Mouse (Mus musculus) ES-Bruce4 (cell line): ENCODE measurements around the gene Utp14b. TPM values are rescaled to one million over a fixed set of nuclear protein-coding genes. Genes with fewer than 3 reads are reported as not detected.

Experiments used
- H3K27ac ChIP-seq: 2 replicates; pipeline ENCODE4 v1.5.1; 2012; ENCODE audit warnings: low read length, inconsistent platforms; ENCODE audit not compliant: insufficient read depth
- H3K27me3 ChIP-seq: 2 replicates; pipeline ENCODE4 v1.6.1; 2012; ENCODE audit warnings: mild to moderate bottlenecking, low read length, inconsistent platforms; ENCODE audit not compliant: control insufficient read depth, poor library complexity, insufficient read depth, severe bottlenecking
- H3K36me3 ChIP-seq: 2 replicates; pipeline ENCODE4 v1.6.1; 2012; ENCODE audit warnings: inconsistent platforms, mild to moderate bottlenecking, low read length, moderate library complexity; ENCODE audit not compliant: control insufficient read depth, poor library complexity, insufficient read depth, severe bottlenecking
- H3K4me1 ChIP-seq: one replicate; pipeline ENCODE4 v1.8.1; 2011; ENCODE audit warnings: low read length; ENCODE audit not compliant: control insufficient read depth, insufficient read depth
- H3K4me3 ChIP-seq: 2 replicates; pipeline ENCODE4 v1.5.1; 2011; ENCODE audit warnings: low read depth, mild to moderate bottlenecking, low read length
- H3K9ac ChIP-seq: 2 replicates; pipeline ENCODE4 v1.6.1; 2012; ENCODE audit warnings: low read depth, mild to moderate bottlenecking, inconsistent platforms; ENCODE audit not compliant: poor library complexity, severe bottlenecking
- H3K9me3 ChIP-seq: replicated peaks from 2 replicates; pipeline ENCODE4 v1.6.1; 2012; ENCODE audit warnings: mild to moderate bottlenecking, low read length, inconsistent platforms; ENCODE audit not compliant: control insufficient read depth, poor library complexity, insufficient read depth, severe bottlenecking
- CTCF ChIP-seq: IDR thresholded peaks from one replicate; pipeline ENCODE4 v1.8.1; 2011; ENCODE audit warnings: low read depth, low read length
- EP300 ChIP-seq: IDR thresholded peaks from 2 replicates; pipeline ENCODE4 v1.6.1; 2011; ENCODE audit warnings: low read depth, low read length; ENCODE audit not compliant: insufficient read depth
- POLR2A ChIP-seq: IDR thresholded peaks from one replicate; pipeline ENCODE4 v1.8.1; 2011; ENCODE audit warnings: low read length; ENCODE audit not compliant: insufficient read depth
- polyA plus RNA-seq: library from polyadenylated mRNA; stranded (reverse); fragments of >200 nt; gene quantifications from 2 replicates; pipeline ENCODE4 v1.2.4, GENCODE M21; 2011; ENCODE audit warnings: low read depth; ENCODE audit not compliant: missing spikeins, insufficient read depth, insufficient read length

Utp14b gene
- polyA plus RNA-seq, 1 experiment: 58.8 TPM

DNA sequence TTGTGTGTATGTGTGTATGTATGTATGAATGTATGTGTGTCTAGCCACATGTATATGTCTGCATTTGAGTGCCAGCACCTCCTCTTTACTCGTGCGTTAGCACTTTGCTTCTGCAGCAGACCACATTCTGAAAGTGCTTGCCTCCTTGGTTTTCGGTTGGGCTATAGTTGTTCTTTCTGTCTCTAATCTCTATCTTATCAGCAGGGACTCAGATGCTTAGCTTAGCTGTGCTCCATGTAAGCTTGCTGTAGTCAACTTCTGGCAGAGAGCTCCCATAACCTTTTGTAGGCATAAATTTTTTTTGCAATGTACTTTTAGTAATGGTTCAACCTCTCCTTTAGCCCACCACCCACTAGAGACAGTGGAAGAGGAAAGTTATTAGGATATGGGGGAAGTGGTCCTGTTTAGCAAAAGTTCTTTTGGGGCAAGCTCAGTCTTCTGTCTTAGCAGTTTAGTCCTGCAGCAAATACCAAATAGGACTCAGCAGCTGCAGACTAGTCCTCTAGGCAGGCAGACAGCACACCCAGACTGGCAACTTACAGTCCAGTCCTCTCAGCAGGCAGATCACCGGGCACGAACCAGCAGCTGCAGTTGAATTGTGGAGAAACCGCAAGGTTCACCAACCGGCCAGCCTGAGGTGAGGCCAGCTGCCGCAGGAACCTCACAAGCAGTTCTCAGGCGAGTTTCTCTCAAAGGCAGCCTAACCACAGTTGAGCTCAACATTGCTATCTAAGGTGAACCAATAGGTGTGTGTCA lies 36.8 kb downstream of the Utp14b start:
- no peak overlapping the region for H3K4me3 ChIP-seq
- H3K9ac ChIP-seq: no peak overlapping the region
- H3K9me3 ChIP-seq: no peaks in the 10 kb centered on the region
- no peaks in the 10 kb centered on the region for H3K27me3 ChIP-seq
- no peaks in the 10 kb centered on the region for H3K4me1 ChIP-seq
- H3K27ac ChIP-seq: no peak overlapping the region
- TF ChIP-seq EP300 (no peak), POLR2A (no peak), CTCF (no peak)
- peaks cover 57% of the 10 kb centered on the region for H3K36me3 ChIP-seq

- H3K9me3 ChIP-seq: no peaks in the 10 kb centered on the region
- no peak overlapping the region for H3K9ac ChIP-seq
- no peaks in the 10 kb centered on the region for H3K27me3 ChIP-seq
- no peak overlapping the region for H3K27ac ChIP-seq
- no peaks in the 10 kb centered on the region for H3K4me1 ChIP-seq
- TF ChIP-seq CTCF (no peak), POLR2A (no peak), EP300 (no peak)
- H3K4me3 ChIP-seq: no peak overlapping the region
- H3K36me3 ChIP-seq: peaks cover 51% of the 10 kb centered on the region
Measured at GRCm38 (mm10) chr1:78696305-78696704, 38.5 kb downstream of the Utp14b start.

GRCm38 (mm10) chr1:78696903-78697302 lies 39.1 kb downstream of the Utp14b start:
- Histone ChIP-seq H3K27ac (no peak overlapping the region), H3K4me1 (no peaks in the 10 kb centered on the region), H3K9me3 (no peaks in the 10 kb centered on the region), H3K9ac (no peak overlapping the region), H3K27me3 (no peaks in the 10 kb centered on the region), H3K36me3 (peaks cover 55% of the 10 kb centered on the region), H3K4me3 (no peak overlapping the region)
- TF ChIP-seq POLR2A: no peak
- TF ChIP-seq EP300: no peak
- TF ChIP-seq CTCF: no peak

DNA sequence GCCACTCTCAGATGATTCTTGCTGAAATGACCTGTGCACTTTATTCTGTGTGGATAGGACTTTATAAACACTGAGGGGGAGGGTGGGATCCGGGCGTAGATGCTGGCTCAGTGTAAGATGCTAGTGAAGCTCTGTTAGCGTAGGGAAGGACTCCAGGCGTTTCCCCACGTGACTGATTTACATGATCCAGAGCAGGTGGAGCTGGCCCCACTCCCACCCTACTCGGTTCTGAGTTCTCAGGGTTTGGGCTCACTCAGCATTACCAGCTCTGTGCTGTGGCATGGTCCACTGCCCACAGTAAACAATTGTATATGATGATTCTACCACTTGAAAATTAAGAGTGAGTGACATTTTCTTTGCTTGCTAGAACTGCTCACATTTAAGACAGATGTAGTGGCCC lies 40.3 kb downstream of the Utp14b start:
- Histone ChIP-seq H3K27me3 (no peaks in the 10 kb centered on the region), H3K4me1 (no peaks in the 10 kb centered on the region), H3K9me3 (no peaks in the 10 kb centered on the region), H3K9ac (no peak overlapping the region), H3K36me3 (peaks cover 53% of the 10 kb centered on the region), H3K4me3 (no peak overlapping the region), H3K27ac (no peak overlapping the region)
- TF ChIP-seq CTCF (no peak), POLR2A (no peak), EP300 (no peak)

- Histone ChIP-seq H3K9me3 (no peaks in the 10 kb centered on the region), H3K36me3 (peaks cover 38% of the 10 kb centered on the region), H3K27me3 (no peaks in the 10 kb centered on the region), H3K4me1 (no peaks in the 10 kb centered on the region), H3K4me3 (no peak overlapping the region), H3K27ac (no peak overlapping the region), H3K9ac (no peak overlapping the region)
- TF ChIP-seq EP300 (no peak), POLR2A (no peak), CTCF (no peak)
Measured at GRCm38 (mm10) chr1:78701740-78702139, 43.9 kb downstream of the Utp14b start.

- no peak overlapping the region for H3K27ac ChIP-seq
- TF ChIP-seq EP300: no peak
- no peak for TF ChIP-seq CTCF
- no peak for TF ChIP-seq POLR2A
- no peaks in the 10 kb centered on the region for H3K27me3 ChIP-seq
- H3K9me3 ChIP-seq: no peaks in the 10 kb centered on the region
- H3K4me3 ChIP-seq: no peak overlapping the region
- no peak overlapping the region for H3K9ac ChIP-seq
- H3K4me1 ChIP-seq: no peaks in the 10 kb centered on the region
- peaks cover 32% of the 10 kb centered on the region for H3K36me3 ChIP-seq
Measured at GRCm38 (mm10) chr1:78702282-78702963, 44.6 kb downstream of the Utp14b start.
